11 mouse cellular contexts compared by ENCODE assay signal in the genomic region with DNA sequence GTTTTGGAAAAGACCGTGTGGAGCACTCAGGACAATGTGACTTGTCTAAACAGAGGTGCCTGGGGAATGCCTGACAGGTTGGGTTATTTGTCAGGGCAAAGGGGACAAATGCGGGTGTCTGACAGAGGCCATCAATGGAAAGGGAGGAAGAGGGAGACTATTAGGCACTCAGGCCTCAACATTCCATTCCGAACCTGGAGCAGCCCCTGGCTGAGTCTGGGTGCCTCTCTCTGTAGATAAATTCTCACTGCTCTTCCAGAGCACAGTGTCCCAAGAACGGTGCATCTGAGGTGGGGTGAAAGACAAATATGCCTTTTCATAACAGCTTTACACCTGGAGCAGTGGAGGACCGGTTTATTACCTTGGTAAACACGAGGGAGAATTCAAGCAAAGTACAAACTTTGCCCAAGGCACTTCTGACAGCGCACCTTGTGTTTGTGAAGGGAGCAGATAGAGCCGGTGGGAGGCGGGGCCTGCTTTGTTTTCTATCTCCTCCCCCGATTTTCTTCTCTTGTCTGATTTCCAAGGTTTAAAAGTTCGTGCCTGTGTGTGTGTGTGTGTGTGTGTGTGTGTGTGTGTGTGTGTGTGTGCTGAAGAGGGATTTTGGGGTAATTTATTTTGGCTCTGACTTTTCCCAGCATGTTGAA.
DNase-seq lines count a peak whose midpoint lies in the region; ATAC-seq and TF ChIP-seq lines count a peak whose summit lies in the region.
"Had no signal": no experiment of that assay in that cellular context is flagged by ENCODE, and none has a peak within 500 bp of the region (broad histone marks: within the 10 kb centered on the region; RNA-seq: fewer than 3 reads in every experiment).

No protein-coding gene starts in this region.

- H3K9ac ChIP-seq in intestine, postnatal 0 days (ENCODE audit: low read depth, low read length), result no peak overlapping the region
- no peak overlapping the region for H3K9ac ChIP-seq in liver, embryonic 13.5 days
- H3K9ac ChIP-seq in stomach, embryonic 15.5 days, result no peak overlapping the region
- H3K9ac ChIP-seq: heart, embryonic 15.5 days had no signal

- WGBS in intestine, postnatal 0 days, result 16% methylated on average over 11 of the region's 11 CpGs
- WGBS in liver, embryonic 13.5 days (ENCODE audit: insufficient replicate concordance), result 37% methylated on average over 11 of the region's 11 CpGs
- 24% methylated on average over 11 of the region's 11 CpGs for WGBS in stomach, embryonic 15.5 days

- ATAC-seq in intestine, postnatal 0 days, result peak; percentile 86
- peak; percentile 31 for ATAC-seq in liver, embryonic 13.5 days (ENCODE audit: low read depth)
- peak; percentile 84 for ATAC-seq in stomach, embryonic 15.5 days (ENCODE audit: insufficient read depth, low FRiP score, low read depth)

- H3K36me3 ChIP-seq in intestine, postnatal 0 days (ENCODE audit: control insufficient read depth, insufficient read depth), result no peaks in the 10 kb centered on the region
- no peaks in the 10 kb centered on the region for H3K36me3 ChIP-seq in liver, embryonic 13.5 days
- H3K36me3 ChIP-seq in stomach, embryonic 15.5 days, result no peaks in the 10 kb centered on the region
- H3K36me3 ChIP-seq: G1E; heart, embryonic 15.5 days had no signal

- no peak for TF ChIP-seq CTCF in intestine, postnatal 0 days (IDR thresholded peaks at IDR 0.05; ENCODE audit: low read depth)

- no peak overlapping the region for H3K4me3 ChIP-seq in intestine, postnatal 0 days (ENCODE audit: low read depth, low read length)
- H3K4me3 ChIP-seq in liver, embryonic 13.5 days (replicated peaks), result no peak overlapping the region
- H3K4me3 ChIP-seq in stomach, embryonic 15.5 days (replicated peaks), result no peak overlapping the region
- H3K4me3 ChIP-seq: erythroblast, embryonic 14.5 days; heart, embryonic 15.5 days had no signal

- H3K27me3 ChIP-seq in intestine, postnatal 0 days (replicated peaks; ENCODE audit: control insufficient read depth, insufficient read depth, low read length), result no peaks in the 10 kb centered on the region
- no peaks in the 10 kb centered on the region for H3K27me3 ChIP-seq in liver, embryonic 13.5 days
- H3K27me3 ChIP-seq in stomach, embryonic 15.5 days (replicated peaks), result no peaks in the 10 kb centered on the region
- H3K27me3 ChIP-seq: heart, embryonic 15.5 days had no signal

- no peaks in the 10 kb centered on the region for H3K9me3 ChIP-seq in intestine, postnatal 0 days (ENCODE audit: control insufficient read depth)
- H3K9me3 ChIP-seq in liver, embryonic 13.5 days (replicated peaks), result no peaks in the 10 kb centered on the region
- no peaks in the 10 kb centered on the region for H3K9me3 ChIP-seq in stomach, embryonic 15.5 days
- H3K9me3 ChIP-seq: heart, embryonic 15.5 days had no signal

- H3K4me1 ChIP-seq in intestine, postnatal 0 days (replicated peaks; ENCODE audit: control insufficient read depth, insufficient read depth, low read length), result no peaks in the 10 kb centered on the region
- peaks cover 25% of the 10 kb centered on the region for H3K4me1 ChIP-seq in liver, embryonic 13.5 days (replicated peaks)
- H3K4me1 ChIP-seq in stomach, embryonic 15.5 days, result peaks cover 21% of the 10 kb centered on the region

- no peak overlapping the region for H3K27ac ChIP-seq in intestine, postnatal 0 days (ENCODE audit: low read depth, low read length)
- H3K27ac ChIP-seq in liver, embryonic 13.5 days, result no peak overlapping the region
- H3K27ac ChIP-seq in stomach, embryonic 15.5 days, result peak overlapping the region; percentile 73
- H3K27ac ChIP-seq: heart, embryonic 15.5 days had no signal

- DNase-seq in thymus, postnatal 4 days, result peak; percentile 38
- no peak for DNase-seq in thymus, postnatal 10 days (ENCODE audit: low spot score in 2 of 2)
- no peak for DNase-seq in liver, embryonic 13.5 days
- no peak for DNase-seq in left cerebral cortex, adult 18-20 months (ENCODE audit: low spot score in 2 of 2)
- DNase-seq in right cerebral cortex, adult 18-20 months, result no peak
- no peak for DNase-seq in ovary, adult 18-20 months (ENCODE audit: low spot score)

- 0 out of 2 replicates have a peak overlapping the region, but pooled peaks have one; percentile 13 for H3K4me2 ChIP-seq in intestine, postnatal 0 days (replicated peaks; ENCODE audit: low read depth)
- no peak overlapping the region for H3K4me2 ChIP-seq in liver, embryonic 13.5 days
- H3K4me2 ChIP-seq in stomach, embryonic 15.5 days, result 0 out of 2 replicates have a peak overlapping the region, but pooled peaks have one; percentile 22
- H3K4me2 ChIP-seq: heart, embryonic 15.5 days had no signal

Comparison
In these comparisons a context has a peak if more than half of its experiments do, and no peak if none do; other contexts are left out.
1. ATAC-seq: peak in every context shown above with its lines; median percentile 86 in intestine, postnatal 0 days; 84 in stomach, embryonic 15.5 days; 31 in liver, embryonic 13.5 days.